Mouse (Mus musculus) kidney, postnatal 25 days (tissue): ENCODE data around the gene Teddm1a.

Experiments
- DNase-seq, 2 experiments: peaks; one replicate each; pipeline ENCODE4 v3.0.0; 2021; ENCODE audit warnings: mixed read lengths in 2 of 2

The Teddm1a gene

GRCm38 (mm10) chr1:153908208-153908607 is 16.7 kb downstream of the Teddm1a start:
- no peak for DNase-seq

GRCm38 (mm10) chr1:153908741-153909140 is 17.2 kb downstream of the Teddm1a start:
- DNase-seq, result no peak

- DNase-seq, result peak; percentile 34 to 56
Measured at GRCm38 (mm10) chr1:153909213-153909962, 17.8 kb downstream of the Teddm1a start.

DNA sequence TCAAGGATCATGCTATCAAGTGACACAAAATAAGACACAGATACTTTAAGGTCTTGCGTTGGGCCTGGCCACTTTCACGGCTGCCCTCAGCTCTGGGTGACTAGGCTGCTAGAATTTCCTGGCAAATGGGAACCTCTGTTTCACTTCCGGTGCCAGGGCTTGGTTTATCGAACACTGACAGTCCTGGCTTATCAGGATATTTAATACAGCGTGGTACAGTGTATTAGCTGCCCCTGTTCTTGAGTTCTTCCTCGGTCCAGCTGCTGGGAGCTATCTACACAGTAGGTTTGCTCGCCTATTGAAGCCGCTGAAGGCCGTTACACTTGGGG is 18.4 kb downstream of the Teddm1a start:
- DNase-seq, result peak in 1 of 2 experiments; percentile 7

- peak in 1 of 2 experiments; percentile 9 for DNase-seq
Measured at GRCm38 (mm10) chr1:153910423-153910822, 18.9 kb downstream of the Teddm1a start.

- DNase-seq, result peak in 1 of 2 experiments; percentile 10
Measured at GRCm38 (mm10) chr1:153911276-153911795, 19.8 kb downstream of the Teddm1a start.

DNA sequence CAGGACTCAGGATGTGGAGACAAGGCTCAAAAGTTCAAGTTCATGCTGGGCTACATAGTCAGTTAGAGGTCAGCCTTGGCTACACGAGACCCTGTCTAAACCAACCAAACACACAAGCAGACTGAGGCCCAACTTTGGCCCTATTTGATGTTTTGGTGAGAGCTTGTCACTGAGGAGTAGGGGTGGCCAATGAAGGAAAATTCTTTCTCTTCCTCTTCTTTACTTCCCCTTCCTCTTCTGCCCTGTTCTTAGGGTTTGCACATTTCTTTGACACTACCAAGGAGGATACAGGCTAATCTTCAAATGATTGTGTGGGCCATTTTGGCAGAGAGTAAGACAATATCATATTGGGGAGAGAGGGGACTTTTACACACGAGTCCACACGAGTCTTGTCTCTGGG is 22.3 kb downstream of the Teddm1a start:
- DNase-seq, result no peak

GRCm38 (mm10) chr1:153918521-153919206 is 27.1 kb downstream of the Teddm1a start:
- DNase-seq, result peak; percentile 48 to 76

DNA sequence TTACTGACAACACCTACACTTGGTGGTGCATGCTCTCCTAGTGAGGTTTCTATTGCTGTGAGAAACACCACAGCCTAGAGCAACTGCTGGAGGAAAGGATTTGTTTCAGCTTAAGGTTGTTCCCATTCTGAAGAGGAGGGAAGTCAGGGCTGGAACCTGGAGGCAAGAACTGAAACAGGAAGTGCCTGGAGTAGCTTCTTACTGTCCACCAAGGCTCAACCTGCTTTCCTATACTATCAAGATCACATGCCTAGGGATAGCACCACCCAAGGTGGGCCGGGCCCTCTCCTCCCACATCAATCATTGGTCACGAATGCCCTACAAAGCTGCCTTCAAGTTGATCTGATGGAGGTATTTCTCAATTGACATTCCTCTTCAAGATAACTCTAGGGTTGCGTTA is 30.1 kb downstream of the Teddm1a start:
- DNase-seq, result no peak

- DNase-seq, result no peak
Measured at GRCm38 (mm10) chr1:153922571-153923021, 31.1 kb downstream of the Teddm1a start.

GRCm38 (mm10) chr1:153924395-153925385 is 33.1 kb downstream of the Teddm1a start:
- DNase-seq, result no peak

GRCm38 (mm10) chr1:153930431-153930830 is 38.9 kb downstream of the Teddm1a start:
- no peak for DNase-seq

DNA sequence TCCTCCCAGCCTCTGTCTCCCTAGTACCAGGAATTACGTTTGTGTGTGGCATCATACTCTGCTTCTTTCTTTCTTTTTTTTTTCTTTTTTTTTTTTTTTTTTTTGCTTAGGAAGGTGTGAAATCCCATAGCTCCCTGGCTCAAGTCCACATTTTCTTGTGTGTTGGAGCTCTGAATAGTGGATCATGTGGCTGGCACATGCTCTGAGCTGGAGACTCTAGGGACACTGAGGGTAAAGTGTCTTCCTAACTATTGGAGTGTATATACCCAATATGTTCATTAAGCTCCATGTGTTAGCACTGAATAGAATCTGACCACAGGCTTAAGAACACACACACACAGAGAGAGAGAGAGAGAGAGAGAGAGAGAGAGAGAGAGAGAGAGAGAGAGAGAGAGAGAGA is 42.2 kb downstream of the Teddm1a start:
- no peak for DNase-seq

- no peak for DNase-seq
Measured at GRCm38 (mm10) chr1:153935844-153936380, 44.4 kb downstream of the Teddm1a start.

DNA sequence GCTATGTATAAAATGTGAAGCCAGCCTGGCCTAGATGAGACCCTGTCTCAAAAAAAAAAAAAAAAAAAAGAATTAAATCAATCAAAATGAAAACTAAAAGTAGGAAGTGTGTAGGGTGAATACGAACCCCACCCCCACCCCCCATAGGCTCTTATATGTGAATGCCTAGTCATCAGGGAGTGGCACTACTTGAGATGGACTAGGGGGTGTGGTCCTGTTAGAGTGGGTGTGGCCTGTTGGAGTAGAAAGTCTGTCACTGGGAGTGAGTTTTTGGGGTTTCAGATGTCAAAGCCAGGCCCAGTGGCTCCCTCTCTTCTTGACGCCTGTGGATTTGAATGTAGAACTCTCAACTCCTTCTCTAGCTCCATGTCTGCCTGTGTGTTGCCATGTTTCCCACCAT is 45.5 kb downstream of the Teddm1a start:
- no peak for DNase-seq

DNA sequence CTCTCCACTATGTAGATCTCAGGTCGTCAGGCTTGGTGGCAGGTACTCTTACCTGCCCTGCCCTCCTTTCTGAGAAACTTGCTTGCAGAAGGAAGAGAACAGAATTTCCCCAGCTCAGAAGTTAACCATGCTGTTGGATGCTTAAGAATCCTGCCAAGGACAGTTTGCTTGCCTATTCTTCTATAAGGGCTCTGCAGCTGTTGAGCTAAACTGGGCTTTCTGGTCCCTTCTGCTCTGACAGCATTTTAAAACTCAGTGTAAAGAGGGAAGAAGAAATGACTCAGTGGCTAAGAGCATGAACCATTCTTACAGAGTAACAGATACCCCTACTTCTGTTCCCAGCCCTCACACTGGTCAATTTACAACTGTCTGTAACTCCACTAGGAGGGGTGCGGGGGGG is 49.4 kb downstream of the Teddm1a start:
- no peak for DNase-seq
